Mouse (Mus musculus) left cerebral cortex, postnatal 10 days (tissue): ENCODE data around the gene Hoxc9. TPM values are rescaled to one million over a fixed set of nuclear protein-coding genes. Genes with fewer than 3 reads are reported as not detected.
A peak's percentile ranks its signal among the peaks of the same experiment; 100 is the strongest.

Source experiments
- DNase-seq, 2 experiments: peaks; one replicate each; pipeline ENCODE4 v3.0.0; 2021 to 2022; ENCODE audit warnings: low spot score in 2 of 2, mixed read lengths in 1 of 2; ENCODE audit errors: extremely low spot score in 1 of 2
- intact Hi-C: fragments of 180-260 bp; cut with DNase I; formaldehyde crosslinking; loops from one replicate; pipeline ENCODE4 v1.15.1; 2025
- total RNA-seq, 2 experiments: library from RNA; stranded (reverse); gene quantifications; 2 replicates each; pipeline ENCODE4 v1.2.3; 2021

Hoxc9 gene
- total RNA-seq, 2 experiments from 2014 or later, result not detected

GRCm38 (mm10) chr15:103010112-103010846, 34.0 kb downstream of the Hoxc9 start:
- no peak for DNase-seq
- intact Hi-C loops, result no loop called here

GRCm38 (mm10) chr15:103010847-103011555, 34.8 kb downstream of the Hoxc9 start:
- no peak for DNase-seq
- intact Hi-C loops, result no loop called here

DNA sequence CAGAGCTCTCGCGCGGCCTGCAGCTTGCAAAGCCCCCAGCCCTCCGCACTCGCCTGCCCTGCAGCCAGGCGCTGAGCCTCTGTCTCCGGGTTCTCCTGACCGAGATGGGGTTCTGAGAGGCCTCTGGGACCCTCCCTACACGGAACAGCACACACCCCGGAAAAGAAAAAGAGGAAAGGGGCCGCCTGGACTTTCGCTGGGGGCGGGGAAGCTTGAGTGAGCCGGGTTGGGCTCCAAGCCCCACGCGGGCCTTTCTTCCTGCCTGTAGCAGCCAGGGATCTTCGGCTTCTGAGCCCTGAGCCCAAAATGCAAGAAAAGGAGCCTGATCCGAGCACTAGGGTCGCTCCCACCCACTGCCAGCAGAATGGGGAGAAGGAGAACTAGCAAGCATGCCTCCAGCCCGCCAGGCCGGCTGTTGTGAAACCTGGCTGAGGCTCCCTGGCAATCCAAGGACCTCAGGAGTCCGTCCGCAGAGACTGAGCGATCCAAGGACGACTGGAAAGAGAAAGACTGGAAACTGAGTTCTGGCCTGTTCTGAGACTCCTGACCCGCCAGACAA, 35.8 kb downstream of the Hoxc9 start:
- intact Hi-C loops, result loop anchor here (2.0 kb wide), 1 partner anchor 157 kb away; no protein-coding TSS in a partner anchor
- no peak for DNase-seq

DNA sequence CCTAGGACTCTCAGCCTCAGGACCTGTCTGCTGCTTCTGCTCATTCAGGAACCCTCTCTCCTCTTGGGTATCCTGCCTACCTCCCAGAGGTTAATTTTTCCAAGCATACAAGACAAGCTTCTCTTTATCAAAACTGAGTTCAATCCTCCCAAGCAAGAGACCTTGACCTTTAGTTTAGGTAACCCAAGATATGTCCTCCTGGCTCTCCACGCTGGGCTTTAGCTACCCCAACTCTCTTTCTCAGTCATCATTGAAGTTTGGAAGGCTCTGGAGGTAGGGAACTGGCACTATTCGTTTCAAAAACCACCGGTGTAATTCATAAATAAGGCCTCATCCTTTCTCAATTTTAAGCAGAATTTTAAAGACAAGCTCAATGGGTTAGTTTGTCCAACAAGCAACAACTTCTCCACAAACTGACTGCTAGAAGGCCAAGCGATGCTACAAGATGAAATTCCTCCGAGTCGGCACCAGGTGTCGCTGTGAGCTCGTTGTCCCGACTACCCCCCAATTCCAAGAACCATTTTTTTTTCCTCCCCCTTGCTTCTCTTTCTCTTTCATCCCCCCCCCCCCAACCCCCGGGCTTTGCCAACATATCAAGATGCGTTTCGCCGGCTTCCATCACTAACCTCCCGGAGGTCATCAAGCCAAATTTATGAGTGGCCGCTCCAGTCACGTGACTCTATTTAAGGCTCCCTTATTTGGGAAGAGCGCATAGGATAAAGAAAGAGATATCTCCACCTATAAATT, 37.2 kb downstream of the Hoxc9 start:
- peak; percentile 23 to 39 for DNase-seq

GRCm38 (mm10) chr15:103014166-103015008, 38.1 kb downstream of the Hoxc9 start:
- no peak for DNase-seq
- intact Hi-C loops, result no loop called here

More for the DNA sequence above, 37.2 kb downstream of the Hoxc9 start:
- intact Hi-C loops, result loop anchor here (2.0 kb wide), 1 partner anchor 155 kb away; no protein-coding TSS in a partner anchor

GRCm38 (mm10) chr15:103015009-103015399, 38.8 kb downstream of the Hoxc9 start:
- no peak for DNase-seq
- intact Hi-C loops, result no loop called here

DNA sequence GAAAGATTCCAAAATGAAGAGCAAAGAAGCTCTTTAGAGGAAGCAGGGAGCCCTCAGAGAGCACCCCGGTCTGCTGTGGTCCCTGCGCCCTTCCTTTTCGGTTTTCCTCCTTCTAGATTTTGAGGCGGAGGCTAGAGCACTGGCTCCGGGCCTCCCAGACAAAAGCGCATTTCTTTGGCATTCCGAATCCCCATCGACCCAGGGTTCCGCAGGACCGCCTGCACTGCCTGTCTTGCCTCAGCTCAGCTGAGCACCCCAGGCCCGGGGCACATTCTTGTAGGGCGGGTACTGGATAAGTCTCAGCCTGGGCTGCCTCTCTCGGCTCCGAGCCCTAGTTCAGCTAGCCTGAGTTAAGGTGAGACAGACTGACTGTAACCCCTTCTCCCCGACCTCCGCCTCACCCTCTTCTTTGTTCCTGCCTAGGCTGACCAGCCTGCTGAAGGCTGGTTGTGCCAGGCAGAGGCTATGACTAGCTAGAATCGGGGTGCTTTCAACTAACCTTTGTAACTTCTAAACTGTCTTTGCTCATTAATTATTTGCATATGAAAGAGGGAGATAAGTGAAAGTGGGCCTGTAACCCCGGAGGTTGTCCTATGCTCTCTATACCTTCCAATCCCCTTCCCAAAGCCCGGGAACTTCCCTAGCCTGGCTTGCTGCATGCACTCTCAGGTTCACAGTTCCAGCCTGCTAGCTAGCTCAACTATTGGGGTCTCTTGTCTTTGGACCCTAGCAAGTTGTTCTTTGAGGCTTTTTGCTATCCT, 39.3 kb downstream of the Hoxc9 start:
- intact Hi-C loops, result no loop called here
- DNase-seq, result no peak

GRCm38 (mm10) chr15:103018636-103019035, 42.4 kb downstream of the Hoxc9 start, which contains the start of gene Hoxc4:
TSS of gene Hoxc4 (plus strand) at chr15:103018934.
- intact Hi-C loops, result no loop called here
- DNase-seq, result no peak

DNA sequence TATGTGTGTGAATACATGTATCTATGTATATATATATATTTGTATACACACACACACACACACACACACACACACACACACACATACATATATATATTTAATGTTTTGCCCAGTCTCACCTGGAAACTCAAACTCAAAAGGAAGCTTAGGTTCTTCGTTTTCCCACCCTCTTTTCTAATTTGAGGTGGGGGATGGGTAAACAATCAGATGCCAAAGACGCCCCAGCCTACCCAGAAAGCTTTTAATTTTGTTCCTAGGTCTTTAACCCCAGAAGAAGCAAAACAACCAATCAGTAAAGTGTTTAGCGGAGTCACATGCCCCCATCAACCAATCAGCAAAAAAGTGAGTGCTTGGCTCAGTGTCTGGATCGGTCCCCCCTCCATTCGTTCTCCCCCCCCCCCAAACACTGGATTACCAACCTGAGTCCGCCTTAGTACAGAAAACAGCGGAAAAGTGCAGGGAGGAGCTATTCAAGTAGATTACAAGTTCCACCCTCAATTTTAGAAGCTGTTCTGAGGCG, 44.7 kb downstream of the Hoxc9 start:
- DNase-seq, result no peak
- intact Hi-C loops, result no loop called here

GRCm38 (mm10) chr15:103021544-103021943, 45.3 kb downstream of the Hoxc9 start:
- intact Hi-C loops, result no loop called here
- no peak for DNase-seq

- intact Hi-C loops, result no loop called here
- no peak for DNase-seq
Measured at GRCm38 (mm10) chr15:103024131-103024530, 47.9 kb downstream of the Hoxc9 start.

- no peak for DNase-seq
- intact Hi-C loops, result no loop called here
Measured at GRCm38 (mm10) chr15:103027266-103028235, 51.3 kb downstream of the Hoxc9 start.

DNA sequence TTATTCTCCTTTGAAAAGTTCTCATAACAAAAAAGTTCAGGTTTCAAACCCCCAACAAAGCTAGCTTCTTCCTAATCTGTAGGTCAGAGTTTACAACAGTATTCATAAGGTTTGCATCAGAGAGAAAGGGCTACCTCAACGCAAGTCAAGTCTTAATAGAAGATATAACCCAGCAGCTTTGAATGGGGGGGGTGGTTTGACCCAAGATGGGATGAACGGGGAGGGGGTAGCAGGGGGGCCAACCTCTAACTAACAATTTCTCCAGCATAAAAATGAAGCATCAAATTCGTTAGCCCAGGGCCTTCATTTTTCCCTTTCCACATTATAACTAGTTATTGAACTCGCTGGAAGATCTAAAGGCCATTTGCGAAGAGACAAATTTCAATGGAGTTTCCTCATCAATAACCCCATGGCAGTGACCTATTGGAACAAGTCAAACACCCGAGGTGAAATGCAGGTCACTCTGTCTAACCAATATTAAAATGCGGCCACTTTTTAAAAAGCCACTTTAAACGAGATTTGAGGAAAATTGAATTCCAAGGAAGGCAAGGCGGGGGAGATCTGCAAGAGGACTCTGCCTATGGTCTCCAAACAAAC, 52.8 kb downstream of the Hoxc9 start:
- intact Hi-C loops, result no loop called here
- no peak for DNase-seq

- DNase-seq, result no peak
Measured at GRCm38 (mm10) chr15:103030142-103030541, 53.9 kb downstream of the Hoxc9 start.

GRCm38 (mm10) chr15:103032167-103032566, 55.9 kb downstream of the Hoxc9 start:
- intact Hi-C loops, result no loop called here
- DNase-seq, result no peak

More at GRCm38 (mm10) chr15:103030142-103030541, 53.9 kb downstream of the Hoxc9 start:
- intact Hi-C loops, result no loop called here
